Mouse (Mus musculus) hindbrain, embryonic 11.5 days (tissue): Measurements from ENCODE around the gene Gdpd2. TPM values are rescaled to one million over a fixed set of nuclear protein-coding genes. Genes with fewer than 3 reads are reported as not detected.

ENCODE experiments used
- ATAC-seq: fragments of 200-750 bp; cut with Nextera tagmentation; 2 replicates; pipeline ENCODE4 v1.8.0; 2017; ENCODE audit warnings: mild to moderate bottlenecking, moderate TSS enrichment, moderate library complexity; ENCODE audit not compliant: low FRiP score
- DNase-seq: peaks from one replicate; pipeline ENCODE4 v3.0.0-alpha.2; 2015; ENCODE audit warnings: low spot score
- H3K27ac ChIP-seq: fragments of 300-500 bp; sonication (generic); 2 replicates; pipeline ENCODE4 v1.5.1; 2014; ENCODE audit warnings: mild to moderate bottlenecking, low read depth, low read length
- H3K27me3 ChIP-seq: fragments of 300-500 bp; sonication (generic); 2 replicates; pipeline ENCODE4 v1.6.1; 2014; ENCODE audit warnings: mild to moderate bottlenecking, low read length, moderate library complexity, mixed read lengths; ENCODE audit not compliant: control insufficient read depth, insufficient read depth
- H3K36me3 ChIP-seq: fragments of 300-500 bp; sonication (generic); 2 replicates; pipeline ENCODE4 v1.6.1; 2014; ENCODE audit warnings: mild to moderate bottlenecking, low read length, moderate library complexity, mixed read lengths; ENCODE audit not compliant: control insufficient read depth, insufficient read depth
- H3K4me1 ChIP-seq: fragments of 300-500 bp; sonication (generic); replicated peaks from 2 replicates; pipeline ENCODE4 v1.6.1; 2014; ENCODE audit warnings: low read length, mixed read lengths; ENCODE audit not compliant: control insufficient read depth, insufficient read depth
- H3K4me2 ChIP-seq: fragments of 300-500 bp; sonication (generic); replicated peaks from 2 replicates; pipeline ENCODE4 v1.6.1; 2014; ENCODE audit warnings: mild to moderate bottlenecking, low read depth, low read length
- H3K4me3 ChIP-seq: fragments of 300-500 bp; sonication (generic); 2 replicates; pipeline ENCODE4 v1.5.1; 2014; ENCODE audit warnings: low read depth, low read length
- H3K9ac ChIP-seq: fragments of 300-500 bp; sonication (generic); 2 replicates; pipeline ENCODE4 v1.6.1; 2014; ENCODE audit warnings: low read depth, low read length
- H3K9me3 ChIP-seq: fragments of 300-500 bp; sonication (generic); 2 replicates; pipeline ENCODE4 v1.6.1; 2016; ENCODE audit warnings: low read length; ENCODE audit not compliant: control insufficient read depth
- WGBS: fragments of 180-500 bp; shearing (Covaris S2); extraction: QIAGEN DNeasy Blood & Tissue Kit; methylation state at CpG from one replicate; pipeline ENCODE4 v1.1.7; 2014; 5-methylcytosine and 5-hydroxymethylcytosine counted together
- polyA plus RNA-seq: library from polyadenylated mRNA; unstranded; fragments of >200 nt; fragmentation: Nextera tagmentation; extraction: Ambion mirVana; gene quantifications from 2 replicates; pipeline ENCODE4 v1.2.1, GENCODE M21; 2014

The Gdpd2 gene
- polyA plus RNA-seq, 1 experiment from 2014 or later = 15.6 TPM

DNA sequence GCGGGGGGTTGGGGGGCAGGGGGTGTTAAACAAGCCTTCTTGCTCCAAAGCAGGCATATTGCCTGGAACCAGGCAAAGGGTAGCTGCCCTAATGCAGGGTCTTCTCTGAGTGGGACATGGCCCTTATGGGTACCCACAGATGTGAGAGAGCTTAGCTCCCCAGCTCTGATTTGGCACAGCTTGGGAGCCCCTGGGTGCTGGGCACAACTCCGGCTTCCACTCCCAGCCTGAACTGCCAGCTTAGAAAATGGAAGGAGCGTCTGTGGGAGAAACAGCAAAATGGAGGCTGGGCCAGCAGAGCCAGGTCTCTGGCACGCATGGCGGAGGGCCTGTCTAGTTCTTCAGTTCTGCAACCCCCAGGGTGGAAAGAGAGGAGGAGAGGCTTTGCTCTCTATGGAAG lies 39.6 kb downstream of the Gdpd2 start:
- WGBS = 87% methylated on average over 5 of the region's 5 CpGs
- ATAC-seq (no peak), DNase-seq (no peak)
- H3K9me3 ChIP-seq = no peaks in the 10 kb centered on the region
- no peak overlapping the region for H3K9ac ChIP-seq
- no peaks in the 10 kb centered on the region for H3K27me3 ChIP-seq
- no peaks in the 10 kb centered on the region for H3K36me3 ChIP-seq
- peak overlapping the region; percentile 17; the same call in 1 of the 2 replicates for H3K4me2 ChIP-seq
- H3K27ac ChIP-seq = no peak overlapping the region
- H3K4me1 ChIP-seq = no peaks in the 10 kb centered on the region
- peak overlapping the region; percentile 13; the same call in 1 of the 2 replicates for H3K4me3 ChIP-seq

DNA sequence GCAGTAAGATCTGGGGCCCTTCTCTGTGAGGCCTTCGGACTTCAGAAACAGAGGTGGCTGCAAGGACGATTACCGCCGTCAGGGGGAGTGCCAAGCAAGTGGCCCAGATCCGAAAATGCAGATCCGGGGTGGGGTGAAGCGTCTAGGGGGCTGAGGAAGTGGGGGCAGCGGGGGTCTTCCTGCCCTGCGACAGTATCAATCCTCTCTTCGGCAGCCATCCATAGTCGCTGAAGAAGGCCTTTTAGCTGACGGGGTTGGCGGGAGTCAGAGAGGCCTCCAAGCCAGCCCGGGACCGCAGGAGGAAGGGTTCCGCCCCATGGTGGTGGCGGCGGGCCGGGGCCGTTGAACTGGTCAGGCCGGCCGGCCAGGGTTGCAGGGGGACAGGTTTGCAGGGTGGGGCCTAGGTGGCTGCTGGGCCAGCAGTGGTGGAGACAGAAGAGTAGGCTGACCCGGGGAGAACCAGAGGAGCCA lies 44.7 kb downstream of the Gdpd2 start:
- 23% methylated on average over 18 of the region's 23 CpGs for WGBS
- Histone ChIP-seq H3K4me1 (no peaks in the 10 kb centered on the region), H3K27me3 (no peaks in the 10 kb centered on the region), H3K4me3 (peak overlapping the region; percentile 33), H3K9ac (peak overlapping the region; percentile 49), H3K27ac (no peak overlapping the region), H3K9me3 (no peaks in the 10 kb centered on the region), H3K4me2 (peak overlapping the region; percentile 54), H3K36me3 (no peaks in the 10 kb centered on the region)
- DNase-seq (peak; percentile 74), ATAC-seq (no peak)

DNA sequence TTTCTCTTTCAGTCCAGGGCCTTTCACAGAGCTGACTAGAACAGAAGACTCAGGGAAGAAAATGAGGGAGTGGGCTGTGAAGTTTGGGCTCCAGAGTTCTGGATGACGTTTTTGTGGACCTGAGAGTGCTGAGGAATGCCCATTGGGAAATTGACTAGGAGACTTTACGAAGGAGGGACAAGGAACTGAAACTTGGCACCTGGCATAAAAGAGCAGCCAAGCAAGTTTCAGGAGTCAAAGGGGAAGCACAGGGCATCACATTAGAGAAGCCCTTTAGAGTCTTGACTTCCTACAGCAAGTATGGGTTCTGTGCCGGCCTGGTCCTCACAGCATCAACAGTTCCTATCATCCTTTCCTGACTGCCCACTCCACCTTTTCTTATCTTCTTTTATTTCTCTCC lies 45.7 kb downstream of the Gdpd2 start:
- WGBS = 90% methylated on average over 3 of the region's 3 CpGs

DNA sequence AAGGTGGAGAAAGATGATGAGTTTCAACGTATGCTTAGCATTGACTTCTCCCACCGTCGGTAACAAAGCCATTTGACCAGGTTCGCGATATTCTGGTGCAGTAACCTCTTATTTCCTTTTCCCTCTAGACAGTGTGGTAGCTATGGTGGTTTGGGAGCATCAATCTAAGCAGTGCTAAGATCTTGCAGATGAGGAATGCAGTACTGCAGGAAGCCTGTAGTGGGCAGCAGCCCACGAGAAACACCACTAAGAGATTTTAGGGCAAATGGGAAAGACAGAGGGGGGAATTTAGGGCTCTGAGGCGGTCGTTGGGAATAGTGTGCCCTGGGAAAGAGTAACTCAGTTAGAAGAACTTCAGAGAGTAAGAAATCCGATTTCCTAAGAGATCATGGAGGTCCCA lies 46.8 kb downstream of the Gdpd2 start:
- Histone ChIP-seq H3K9ac (no peak overlapping the region), H3K9me3 (no peaks in the 10 kb centered on the region), H3K4me3 (peak overlapping the region; percentile 54), H3K4me2 (peak overlapping the region; percentile 52), H3K4me1 (no peaks in the 10 kb centered on the region), H3K36me3 (no peaks in the 10 kb centered on the region), H3K27me3 (no peaks in the 10 kb centered on the region), H3K27ac (peak overlapping the region; percentile 53; the same call in 1 of the 2 replicates)
- 18% methylated on average over 9 of the region's 9 CpGs for WGBS
- DNase-seq = peak; percentile 75
- peak; percentile 70 for ATAC-seq

More for the DNA sequence above, 45.7 kb downstream of the Gdpd2 start:
- DNase-seq (no peak), ATAC-seq (no peak)
- Histone ChIP-seq H3K9me3 (no peaks in the 10 kb centered on the region), H3K4me3 (no peak overlapping the region), H3K4me2 (no peak overlapping the region), H3K4me1 (no peaks in the 10 kb centered on the region), H3K27ac (no peak overlapping the region), H3K27me3 (no peaks in the 10 kb centered on the region), H3K36me3 (no peaks in the 10 kb centered on the region), H3K9ac (no peak overlapping the region)

DNA sequence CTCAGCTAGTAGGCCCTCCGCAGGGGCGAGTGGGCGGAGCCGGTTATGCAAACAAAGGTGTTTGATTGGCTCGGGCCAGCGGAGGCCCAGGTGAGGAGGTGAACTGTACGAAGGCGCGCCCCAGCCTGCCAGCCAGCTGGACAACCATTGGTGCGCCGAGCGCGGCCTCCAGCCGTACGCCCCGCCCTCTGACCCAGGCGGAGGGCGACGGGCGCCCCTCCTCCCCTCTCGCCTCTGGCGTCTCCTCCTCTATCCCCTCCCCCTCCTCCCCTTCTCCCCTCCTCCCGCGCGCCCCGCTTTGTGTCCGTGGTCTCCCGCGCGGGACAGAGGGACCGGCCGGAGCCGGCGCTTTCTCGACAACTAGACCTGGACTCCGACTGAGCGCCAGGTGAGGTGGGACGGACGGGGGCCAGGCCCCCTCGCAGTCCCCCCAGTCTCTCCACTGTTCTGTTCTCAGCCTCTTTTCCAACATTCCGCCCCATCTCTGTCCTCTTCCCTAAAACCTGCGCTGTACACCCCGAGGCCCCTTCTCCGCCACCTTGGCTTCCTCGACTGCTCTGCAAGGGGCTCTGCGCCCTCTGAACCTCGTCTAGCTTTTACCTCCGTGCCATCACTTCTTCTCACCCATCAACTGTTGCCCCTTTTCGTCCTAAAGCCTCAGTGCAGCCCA lies 47.4 kb downstream of the Gdpd2 start:
- DNase-seq (peak; percentile 82), ATAC-seq (peak; percentile 94)
- Histone ChIP-seq H3K36me3 (no peaks in the 10 kb centered on the region), H3K4me1 (no peaks in the 10 kb centered on the region), H3K4me2 (peak overlapping the region; percentile 52), H3K27ac (peak overlapping the region; percentile 87), H3K9me3 (no peaks in the 10 kb centered on the region), H3K4me3 (peak overlapping the region; percentile 54), H3K27me3 (no peaks in the 10 kb centered on the region), H3K9ac (peak overlapping the region; percentile 89)
- WGBS = 20% methylated on average over 23 of the region's 49 CpGs

DNA sequence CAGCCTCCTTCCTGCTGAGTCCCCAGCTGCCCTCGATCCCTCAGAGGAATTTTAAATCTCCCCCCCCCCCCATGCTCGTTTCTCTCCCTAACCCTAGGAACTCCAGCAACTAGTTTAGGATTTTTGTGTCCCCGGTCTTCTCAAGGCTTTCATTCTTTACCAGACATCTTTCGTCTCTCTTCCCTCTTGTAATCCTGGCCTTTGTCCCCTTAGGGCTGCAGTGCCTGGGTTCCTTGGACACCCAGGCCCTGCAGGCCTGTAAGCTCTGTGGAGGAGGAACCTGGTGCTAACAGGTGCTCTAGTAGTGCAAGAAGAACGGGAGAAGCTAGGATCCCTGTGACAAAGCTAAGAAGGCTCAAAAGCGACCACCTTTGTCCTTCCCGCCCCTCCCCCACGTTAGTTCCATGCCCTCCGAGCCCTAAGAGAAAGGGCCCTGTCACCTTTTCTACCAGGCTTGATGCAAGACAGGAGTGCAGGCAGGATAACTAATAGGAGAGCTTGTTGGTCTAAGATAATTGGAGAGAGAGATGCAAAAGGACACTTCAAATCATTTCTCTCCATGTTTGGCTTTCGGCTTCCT lies 48.1 kb downstream of the Gdpd2 start:
- peak; percentile 48 for DNase-seq

DNA sequence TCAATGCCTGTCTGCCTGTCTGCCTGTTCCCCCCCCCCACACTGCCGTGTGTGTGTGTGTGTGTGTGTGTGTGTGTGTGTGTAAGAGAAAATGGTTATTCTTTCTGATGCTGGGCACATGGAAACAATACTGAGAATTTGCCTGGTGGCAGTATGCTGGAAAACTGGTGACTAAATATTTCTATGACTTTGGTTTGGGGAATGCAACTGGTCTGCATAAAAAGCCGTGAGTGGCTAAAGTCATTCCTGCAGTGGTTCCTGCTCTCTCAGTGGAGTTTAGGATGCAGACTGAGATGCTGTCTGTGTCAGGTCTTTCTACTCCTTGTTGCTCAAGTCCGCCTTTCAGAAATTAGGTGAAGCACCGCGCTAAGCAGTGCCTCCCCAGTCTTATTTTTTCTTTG lies 48.7 kb downstream of the Gdpd2 start:
- Histone ChIP-seq H3K27ac (no peak overlapping the region), H3K4me1 (no peaks in the 10 kb centered on the region), H3K36me3 (no peaks in the 10 kb centered on the region), H3K4me2 (peak overlapping the region; percentile 52), H3K27me3 (no peaks in the 10 kb centered on the region), H3K9ac (peak overlapping the region; percentile 89; the same call in 1 of the 2 replicates), H3K9me3 (no peaks in the 10 kb centered on the region), H3K4me3 (peak overlapping the region; percentile 54)
- ATAC-seq = no peak
- DNase-seq = no peak
- 27% methylated on average over 5 of the region's 5 CpGs for WGBS

More for the DNA sequence above, 48.1 kb downstream of the Gdpd2 start:
- Histone ChIP-seq H3K4me1 (no peaks in the 10 kb centered on the region), H3K9me3 (no peaks in the 10 kb centered on the region), H3K4me2 (peak overlapping the region; percentile 52), H3K27ac (peak overlapping the region; percentile 87), H3K27me3 (no peaks in the 10 kb centered on the region), H3K9ac (peak overlapping the region; percentile 89), H3K36me3 (no peaks in the 10 kb centered on the region), H3K4me3 (peak overlapping the region; percentile 54)
- no peak for ATAC-seq
- WGBS = 28% methylated on average over 10 of the region's 10 CpGs
